Mouse (Mus musculus): Measurements from ENCODE around the gene Dnajc14. TPM values are rescaled to one million over a fixed set of nuclear protein-coding genes. Genes with fewer than 3 reads are reported as not detected.
"Not testable (repeated sequence)": the region's sequence is repeated elsewhere in the genome, so short reads cannot be mapped to it uniquely, and the experiment has no call there.

Dnajc14 gene
- polyA plus RNA-seq, 1 experiment, result 18.3 TPM

DNA sequence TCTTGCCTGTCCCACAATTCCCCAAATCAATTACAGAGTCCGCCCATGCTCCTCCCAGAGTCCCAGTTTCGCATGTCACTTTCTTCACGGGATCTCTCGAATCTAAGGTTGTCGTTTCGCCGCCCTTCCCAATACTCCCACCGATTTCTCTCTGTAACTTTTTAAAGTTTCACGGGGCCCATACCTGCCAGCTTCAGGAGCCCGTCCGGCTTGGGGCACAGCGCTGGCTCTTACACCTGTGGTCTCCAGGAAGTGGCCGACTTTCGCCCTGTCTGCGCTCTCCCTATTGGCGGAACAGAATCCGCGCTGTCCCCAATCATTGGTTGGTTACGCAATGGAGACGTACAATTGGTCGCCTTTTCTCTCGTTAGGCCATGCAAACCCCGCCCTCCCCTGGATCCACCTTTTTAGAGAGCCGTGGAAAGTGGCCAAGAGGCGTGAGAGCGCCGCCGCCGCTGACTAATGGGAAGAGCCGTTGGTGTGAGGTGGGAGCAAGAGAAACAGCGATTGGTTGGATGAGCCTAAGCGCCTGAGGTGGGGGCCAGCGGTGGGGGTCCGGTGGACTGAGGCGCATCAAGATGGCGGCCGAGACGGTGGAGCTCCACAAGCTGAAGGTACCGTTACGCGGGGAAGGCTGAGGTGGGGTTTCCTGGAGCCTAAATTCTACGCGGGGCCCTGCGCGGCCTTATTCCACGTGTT, 17.6 kb downstream of the Dnajc14 start, which contains the start of gene Ormdl2:
Gene Ormdl2, minus strand, starts transcription at position 288 of the 699 bp plus-strand sequence.
- DNase-seq (ENCODE audit: low read depth), result peak; percentile 97

DNA sequence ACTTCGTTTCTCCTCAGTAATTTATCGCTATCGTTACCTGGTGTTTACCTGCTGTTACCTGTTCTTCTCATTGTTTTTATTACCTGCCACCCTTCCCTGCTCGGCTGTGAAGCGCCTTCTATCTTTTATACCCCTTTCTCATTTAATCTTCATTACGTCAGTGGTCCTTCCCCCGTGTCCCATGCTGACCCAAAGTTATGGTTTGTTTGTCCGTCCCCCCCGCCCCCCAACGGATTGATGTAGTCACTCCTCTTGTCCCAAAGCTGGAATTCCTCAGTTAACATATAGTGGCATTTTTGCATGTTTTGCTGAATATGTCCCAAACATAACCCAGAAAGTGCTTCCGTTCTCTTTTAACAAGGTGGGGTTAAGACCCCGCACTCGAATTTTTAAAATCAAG, 18.3 kb downstream of the Dnajc14 start:
- no peak for DNase-seq (ENCODE audit: low read depth)

DNA sequence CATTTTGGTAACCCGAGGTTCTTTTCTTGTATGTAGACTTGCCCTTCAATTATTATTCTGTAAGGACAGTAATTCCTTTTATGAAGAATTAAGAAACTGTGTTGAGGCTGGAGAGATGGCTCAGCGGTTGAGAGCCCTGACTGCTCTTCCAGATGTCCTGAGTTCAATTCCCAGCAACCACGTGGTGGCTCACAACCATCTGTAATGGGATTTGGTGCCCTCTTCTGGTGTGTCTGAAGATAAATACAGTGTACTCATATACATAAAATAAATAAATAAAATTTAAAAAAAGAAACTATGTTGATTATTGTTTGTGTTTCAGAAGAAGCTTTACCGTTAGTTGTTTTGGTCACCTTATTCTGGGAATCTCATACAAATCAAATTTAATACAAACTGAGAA, 19.2 kb downstream of the Dnajc14 start:
- DNase-seq (ENCODE audit: low read depth), result not testable (repeated sequence)

DNA sequence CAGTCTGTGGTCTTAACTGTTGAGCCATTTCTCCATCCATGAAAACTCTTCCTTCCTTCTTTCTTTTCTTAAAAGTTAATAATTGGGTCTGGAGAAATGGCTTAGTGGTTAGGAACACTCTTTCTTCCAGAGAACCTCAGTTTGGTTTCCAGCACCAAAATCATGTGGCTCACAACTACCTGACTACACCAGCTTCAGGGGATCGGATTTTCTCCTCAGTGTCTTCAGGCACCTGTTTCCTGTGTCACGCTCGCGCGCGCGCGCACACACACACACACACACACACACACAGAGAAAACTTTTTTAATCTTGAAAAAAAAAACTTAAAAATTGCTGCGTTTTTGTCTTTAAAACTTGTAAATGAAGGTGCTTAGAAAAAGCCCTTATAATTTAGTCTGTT, 20.0 kb downstream of the Dnajc14 start:
- no peak for DNase-seq (ENCODE audit: low read depth)

DNA sequence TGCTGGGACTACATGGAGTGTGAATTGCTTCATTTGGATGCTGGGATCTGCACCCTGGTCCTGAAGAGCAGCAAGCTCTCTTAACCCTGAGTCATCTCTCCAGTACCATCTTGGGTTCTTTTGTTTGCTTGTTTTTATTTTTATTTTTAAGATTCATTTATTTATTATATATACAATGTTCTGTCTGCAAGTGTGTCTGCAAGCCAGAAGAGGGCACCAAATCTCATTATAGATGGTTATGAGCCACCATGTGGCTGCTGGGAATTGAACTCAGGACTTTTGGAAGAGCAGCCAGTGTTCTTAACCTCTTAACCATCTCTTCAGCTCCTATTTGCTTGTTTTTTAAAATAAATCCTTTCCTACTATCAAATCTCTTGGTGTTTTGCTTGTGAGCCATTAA, 33.5 kb downstream of the Dnajc14 start:
- no peak for DNase-seq (ENCODE audit: low read depth)

DNA sequence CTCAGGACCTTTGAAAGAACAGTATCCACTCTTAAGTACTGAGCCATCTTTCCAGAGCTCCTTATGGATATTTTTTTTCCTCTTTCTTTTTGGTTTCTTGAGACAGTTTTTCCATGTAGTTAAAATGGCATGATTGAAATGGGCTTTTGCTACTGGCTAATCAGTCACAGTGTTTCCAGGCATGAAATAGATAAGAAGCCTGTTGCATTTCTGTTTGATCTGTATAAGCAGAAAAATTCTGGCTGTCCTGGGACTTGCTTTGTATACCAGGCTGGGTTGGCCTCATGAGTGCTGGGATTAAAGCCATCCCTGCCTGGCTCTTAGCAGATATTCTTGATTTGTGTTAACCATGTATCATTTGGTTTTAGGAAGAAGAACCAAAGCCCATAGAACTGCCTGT, 35.6 kb downstream of the Dnajc14 start:
- DNase-seq (ENCODE audit: low read depth), result no peak

DNA sequence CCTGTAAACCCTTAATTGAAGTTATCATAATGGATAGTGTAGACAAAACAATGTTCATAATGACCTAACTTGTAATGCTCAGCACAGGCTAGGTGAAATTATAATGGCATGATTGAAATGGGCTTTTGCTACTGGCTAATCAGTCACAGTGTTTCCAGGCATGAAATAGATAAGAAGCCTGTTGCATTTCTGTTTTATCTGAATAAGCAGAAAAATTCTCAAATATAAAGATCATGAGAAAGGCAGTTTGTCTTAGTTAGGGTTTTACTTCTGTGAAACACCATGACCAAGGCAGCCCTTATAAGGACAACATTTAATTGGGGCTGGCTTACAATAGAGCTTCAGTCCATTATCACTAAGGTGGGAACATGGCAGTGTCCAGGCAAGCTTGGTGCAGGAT, 36.8 kb downstream of the Dnajc14 start:
- no peak for DNase-seq (ENCODE audit: low read depth)

DNA sequence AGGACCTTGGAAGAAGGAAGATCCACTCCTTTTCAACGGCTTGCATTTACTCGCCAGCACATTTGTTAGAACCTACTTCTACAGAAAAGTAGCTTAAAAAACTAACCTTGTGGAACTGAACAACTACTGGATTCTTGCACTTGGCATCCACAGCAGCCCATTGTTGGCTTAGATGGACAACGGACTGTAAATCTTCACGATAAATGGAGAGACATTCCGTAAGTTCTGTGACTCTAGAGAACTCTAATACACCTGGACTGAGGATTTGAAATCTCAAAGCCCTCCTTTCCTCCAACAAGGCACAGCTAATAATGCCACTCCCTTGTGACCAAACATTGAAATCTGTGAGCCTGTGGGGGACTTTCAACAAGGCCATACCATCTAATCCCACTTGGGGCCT, 39.4 kb downstream of the Dnajc14 start:
- DNase-seq (ENCODE audit: low read depth), result no peak

DNA sequence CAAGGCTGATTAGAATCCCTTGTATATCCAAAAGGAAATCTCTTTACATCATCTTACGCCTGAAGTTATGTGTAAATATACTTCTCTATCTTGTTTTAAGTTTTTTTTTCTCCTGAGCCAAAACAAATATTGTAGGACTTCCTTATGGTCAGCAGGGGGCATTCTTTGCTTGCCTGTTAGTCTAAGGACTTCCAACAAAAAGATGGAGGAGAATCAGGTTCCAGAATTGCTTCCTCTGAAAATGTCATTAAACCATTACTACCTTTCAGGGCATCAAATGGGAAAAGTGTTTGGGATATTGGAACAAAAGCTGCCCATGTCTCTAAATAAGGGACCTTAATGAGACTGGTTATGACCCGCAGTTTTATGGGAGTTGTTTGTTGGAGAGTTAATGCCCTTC, 41.7 kb downstream of the Dnajc14 start:
- no peak for DNase-seq (ENCODE audit: low read depth)

DNA sequence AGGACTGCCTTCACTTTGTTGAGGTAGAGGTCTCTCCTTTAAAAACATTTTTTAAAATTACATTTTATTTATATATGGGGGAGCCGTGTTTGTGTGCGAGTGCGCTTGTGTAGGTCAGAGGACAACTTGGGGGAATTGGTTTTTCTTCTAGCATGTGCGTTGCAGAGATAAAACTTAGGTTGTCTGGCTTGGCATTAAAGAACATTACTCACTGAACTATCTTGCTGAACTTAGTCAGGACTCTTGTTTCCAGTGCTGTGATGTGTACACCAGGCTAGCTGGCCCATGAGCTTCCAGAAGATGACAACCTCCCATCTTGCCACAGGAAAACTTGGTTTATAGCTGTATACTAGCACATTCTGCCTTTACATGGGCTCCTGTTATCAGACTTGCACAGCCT, 42.8 kb downstream of the Dnajc14 start:
- no peak for DNase-seq (ENCODE audit: low read depth)

DNA sequence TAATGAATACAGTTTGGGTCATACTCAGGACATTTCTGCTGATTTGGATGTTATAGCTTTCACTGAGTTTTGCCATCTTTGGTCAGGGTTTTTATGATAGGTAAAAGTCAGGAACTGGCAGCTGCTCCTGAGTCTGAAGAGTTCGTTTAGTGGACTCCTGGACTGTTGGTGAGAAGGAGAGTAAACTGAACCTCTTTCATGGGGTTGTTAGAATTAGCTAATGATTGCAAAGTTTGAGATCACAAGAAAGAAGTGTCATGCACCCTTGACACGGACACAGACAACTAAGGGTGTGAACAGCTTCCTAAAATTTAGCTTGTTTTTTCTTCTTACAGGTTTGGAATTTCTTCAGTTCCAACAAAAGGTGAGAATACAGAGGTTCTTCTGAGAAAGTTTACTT, 44.6 kb downstream of the Dnajc14 start:
- DNase-seq (ENCODE audit: low read depth), result no peak

DNA sequence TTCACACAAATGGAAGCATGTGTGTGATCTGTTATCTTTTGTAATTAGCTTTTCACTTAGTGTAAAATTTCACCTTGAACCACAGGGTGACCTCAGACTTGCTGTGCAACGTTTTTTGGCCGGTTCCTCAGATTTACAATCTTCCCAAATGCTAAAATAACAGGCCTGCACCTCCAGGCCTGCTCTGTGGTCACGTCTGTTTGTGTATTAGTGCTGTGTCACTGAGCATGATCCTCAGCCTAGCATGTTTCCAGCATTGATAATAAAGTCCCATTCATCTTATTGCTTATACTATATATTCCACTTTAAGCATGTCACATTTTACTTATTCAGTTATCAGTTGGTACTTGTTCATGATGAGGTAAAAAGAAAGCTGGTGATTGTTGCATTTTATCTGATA, 46.5 kb downstream of the Dnajc14 start:
- DNase-seq (ENCODE audit: low read depth), result no peak

DNA sequence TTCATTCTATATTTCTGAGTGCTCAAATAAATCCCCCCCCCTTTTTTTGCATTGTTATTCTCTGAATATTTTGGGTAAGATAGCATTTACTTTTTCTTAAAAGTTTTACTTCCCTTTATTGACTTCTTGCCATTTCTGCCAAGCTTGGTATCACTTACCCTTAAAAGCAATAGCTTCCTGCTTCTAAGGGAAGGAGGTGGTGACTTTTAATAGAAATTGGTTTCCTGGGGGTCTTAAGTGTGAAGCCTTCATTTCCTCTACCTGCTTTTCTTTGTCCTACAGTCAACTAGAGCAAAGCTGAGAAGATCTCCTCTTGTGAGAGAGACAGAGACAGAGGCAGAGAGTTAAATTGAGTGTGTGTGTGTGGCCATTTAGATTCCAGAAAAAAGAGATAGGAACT, 57.3 kb downstream of the Dnajc14 start:
- no peak for DNase-seq (ENCODE audit: low read depth)

DNA sequence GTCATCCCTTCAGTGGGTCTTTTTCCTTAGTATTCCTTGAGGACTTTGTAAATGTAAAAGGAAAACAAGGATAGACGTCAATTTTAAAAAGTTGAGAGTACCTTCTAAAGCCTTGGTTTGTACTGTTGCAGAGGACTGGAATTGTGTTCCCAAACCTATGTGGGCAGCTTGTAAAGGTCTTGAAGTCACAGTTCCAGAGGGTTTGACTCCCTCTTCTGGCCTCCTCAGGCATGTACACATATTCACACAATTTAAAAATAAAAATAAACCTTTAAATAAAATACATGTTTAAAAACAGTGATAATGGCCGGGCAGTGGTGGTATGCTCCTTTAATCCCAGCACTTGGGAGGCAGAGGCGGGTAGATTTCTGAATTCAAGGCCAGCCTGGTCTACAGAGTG, 62.2 kb downstream of the Dnajc14 start:
- no peak for DNase-seq (ENCODE audit: low read depth)

DNA sequence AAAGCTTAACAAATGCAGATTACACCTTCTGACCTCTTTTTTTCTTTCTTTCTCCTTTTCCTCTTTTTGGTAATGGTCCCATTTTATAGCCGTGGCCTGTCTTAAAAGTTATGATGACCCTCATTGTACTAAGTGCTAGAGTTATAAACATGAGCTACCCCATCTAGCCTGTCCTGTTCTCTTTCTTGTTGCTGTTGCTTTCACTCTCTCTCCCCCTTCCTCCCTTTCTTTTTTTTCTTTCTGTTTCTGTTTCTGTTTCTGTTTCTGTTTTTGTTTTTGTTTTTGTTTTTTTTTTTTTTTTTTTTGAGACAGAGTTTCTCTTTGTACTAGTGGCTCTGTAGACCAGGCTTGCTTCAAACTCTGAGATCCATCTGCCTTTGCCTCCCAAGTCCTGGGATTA, 62.7 kb downstream of the Dnajc14 start:
- no peak for DNase-seq (ENCODE audit: low read depth)

Other genes starting within 250 kb of the Dnajc14 start
- gene Pa2g4, start 238.1 kb upstream of the Dnajc14 start, polyA plus RNA-seq (2012; rRNA removed), result 22.1 and 27.5 TPM in 2 replicates
- gene Erbb3, start 214.4 kb upstream of the Dnajc14 start, polyA plus RNA-seq (2012; rRNA removed), result 30.3 and 42.5 TPM in 2 replicates
- 1,272 and 1,645 TPM in 2 replicates for gene Rps26, start 177.3 kb upstream of the Dnajc14 start, polyA plus RNA-seq (2012; rRNA removed)
- 1.6 and 4.0 TPM in 2 replicates for gene Ikzf4, start 158.1 kb upstream of the Dnajc14 start, polyA plus RNA-seq (2012; rRNA removed)
- 154 and 180 TPM in 2 replicates for gene Suox, start 130.0 kb upstream of the Dnajc14 start, polyA plus RNA-seq (2012; rRNA removed)
- gene Rab5b, start 107.8 kb upstream of the Dnajc14 start, polyA plus RNA-seq (2012; rRNA removed), result 101 and 107 TPM in 2 replicates
- gene Pmel, start 99.9 kb upstream of the Dnajc14 start, polyA plus RNA-seq (2012; rRNA removed), result 48.9 and 54.5 TPM in 2 replicates
- 19.5 and 23.5 TPM in 2 replicates for gene Cdk2, start 99.0 kb upstream of the Dnajc14 start, polyA plus RNA-seq (2012; rRNA removed)
- gene Dgka, start 59.2 kb upstream of the Dnajc14 start, polyA plus RNA-seq (2012; rRNA removed), result 16.3 and 16.6 TPM in 2 replicates
- gene Pym1, start 56.2 kb upstream of the Dnajc14 start, polyA plus RNA-seq (2012; rRNA removed), result 24.9 and 25.1 TPM in 2 replicates
- gene Mmp19, start 13.2 kb upstream of the Dnajc14 start, polyA plus RNA-seq (2012; rRNA removed), result 15.4 and 21.7 TPM in 2 replicates
- gene Tmem198b, start 308 bp downstream of the Dnajc14 start, polyA plus RNA-seq (2012; rRNA removed), result 18.0 and 22.4 TPM in 2 replicates
- gene Sarnp, start 13.3 kb downstream of the Dnajc14 start, polyA plus RNA-seq (2012; rRNA removed), result 8.2 and 8.5 TPM in 2 replicates
- gene Ormdl2, start 17.6 kb downstream of the Dnajc14 start, polyA plus RNA-seq (2012; rRNA removed), result 129 and 147 TPM in 2 replicates
- 1.4 and 1.7 TPM in 2 replicates for gene Gdf11, start 87.7 kb downstream of the Dnajc14 start, polyA plus RNA-seq (2012; rRNA removed)
- gene Cd63, start 96.9 kb downstream of the Dnajc14 start, polyA plus RNA-seq (2012; rRNA removed), result 221 and 278 TPM in 2 replicates
- gene Rdh5, start 118.8 kb downstream of the Dnajc14 start, polyA plus RNA-seq (2012; rRNA removed), result 23.7 and 24.5 TPM in 2 replicates
- gene Bloc1s1, start 120.0 kb downstream of the Dnajc14 start, polyA plus RNA-seq (2012; rRNA removed), result 227 and 296 TPM in 2 replicates
- gene Itga7, start 129.8 kb downstream of the Dnajc14 start, polyA plus RNA-seq (2012; rRNA removed), result 85.0 and 170 TPM in 2 replicates
- gene Mettl7b, start 156.9 kb downstream of the Dnajc14 start, polyA plus RNA-seq (2012; rRNA removed), result 3.9 and 6.2 TPM in 2 replicates
- not detected in 2 replicates for gene Olfr9, start 185.4 kb downstream of the Dnajc14 start, polyA plus RNA-seq (2012; rRNA removed)
- gene Olfr763, start 206.7 kb downstream of the Dnajc14 start, polyA plus RNA-seq (2012; rRNA removed), result not detected in 2 replicates
- gene Olfr764-ps1, start 235.8 kb downstream of the Dnajc14 start, polyA plus RNA-seq (2012; rRNA removed), result not detected in 2 replicates
- gene Olfr765, start 245.9 kb downstream of the Dnajc14 start, polyA plus RNA-seq (2012; rRNA removed), result not detected in 2 replicates